11 mouse cellular contexts compared by ENCODE assay signal in genomic region chr6:54332203-54332602, GRCm38 (mm10). TPM values are rescaled to one million over a fixed set of nuclear protein-coding genes. Genes with fewer than 3 reads are reported as not detected.
DNase-seq lines count a peak whose midpoint lies in the region; ATAC-seq and TF ChIP-seq lines count a peak whose summit lies in the region.
"Had no signal": no experiment of that assay in that cellular context is flagged by ENCODE, and none has a peak within 500 bp of the region (broad histone marks: within the 10 kb centered on the region; RNA-seq: fewer than 3 reads in every experiment).

No protein-coding gene starts in this region.

- no peak for TF ChIP-seq POLR2A in small intestine, adult 2 months (IDR thresholded peaks at IDR 0.05; ENCODE audit: low read depth, low read length)

- 0 out of 2 replicates have a peak overlapping the region, but pooled peaks have one; percentile 8 for H3K9ac ChIP-seq in kidney, postnatal 0 days (ENCODE audit: low read depth, low read length)
- no peak overlapping the region for H3K9ac ChIP-seq in forebrain, embryonic 15.5 days (replicated peaks)
- H3K9ac ChIP-seq: embryonic facial prominence, embryonic 15.5 days; kidney, embryonic 15.5 days had no signal

- intact Hi-C loops in heart, postnatal 10 days (cut with DNase I): no loop called here

- no peaks in the 10 kb centered on the region for H3K36me3 ChIP-seq in kidney, postnatal 0 days (ENCODE audit: insufficient read depth, low read length)
- no peaks in the 10 kb centered on the region for H3K36me3 ChIP-seq in forebrain, embryonic 15.5 days
- H3K36me3 ChIP-seq in small intestine, adult 2 months (ENCODE audit: control insufficient read depth, insufficient read depth, low read length): peaks cover 31% of the 10 kb centered on the region
- H3K36me3 ChIP-seq: embryonic facial prominence, embryonic 15.5 days; kidney, embryonic 15.5 days had no signal

- no peak; the same call in 1 of the 2 replicates for TF ChIP-seq CTCF in kidney, postnatal 0 days (IDR thresholded peaks at IDR 0.05; ENCODE audit: low read depth)
- TF ChIP-seq CTCF in small intestine, adult 2 months (IDR thresholded peaks at IDR 0.05; ENCODE audit: extremely low read depth, insufficient read length, insufficient replicate concordance, low read depth, low read length): no peak

- ATAC-seq in kidney, postnatal 0 days (replicated peaks; ENCODE audit: low FRiP score, low read depth): no peak
- peak; percentile 49 for ATAC-seq in forebrain, embryonic 15.5 days (replicated peaks)

- WGBS in kidney, postnatal 0 days: 27% methylated on average over 8 of the region's 8 CpGs
- WGBS in forebrain, embryonic 15.5 days: 20% methylated on average over 8 of the region's 8 CpGs
- WGBS in small intestine, adult 2 months: 23% methylated on average over 8 of the region's 8 CpGs

- 0 out of 2 replicates have a peak overlapping the region, but pooled peaks have one; percentile 11 for H3K4me2 ChIP-seq in kidney, postnatal 0 days (ENCODE audit: low read length)
- H3K4me2 ChIP-seq in forebrain, embryonic 15.5 days (replicated peaks): no peak overlapping the region
- H3K4me2 ChIP-seq: embryonic facial prominence, embryonic 15.5 days; kidney, embryonic 15.5 days had no signal

- 0 out of 2 replicates have a peak, but pooled peaks cover 3% of the 10 kb centered on the region for H3K4me1 ChIP-seq in kidney, postnatal 0 days (replicated peaks; ENCODE audit: insufficient read depth, low read length)
- H3K4me1 ChIP-seq in forebrain, embryonic 15.5 days: peaks cover 48% of the 10 kb centered on the region
- peaks cover 17% of the 10 kb centered on the region for H3K4me1 ChIP-seq in small intestine, adult 2 months (ENCODE audit: control insufficient read depth, insufficient read depth, insufficient read length, low read length)

- H3K4me3 ChIP-seq in kidney, postnatal 0 days (replicated peaks; ENCODE audit: low read depth, low read length): no peak overlapping the region
- no peak overlapping the region for H3K4me3 ChIP-seq in forebrain, embryonic 15.5 days
- H3K4me3 ChIP-seq in small intestine, adult 2 months (ENCODE audit: low read depth, low read length): peak overlapping the region; percentile 19; the same call in 1 of the 2 replicates
- H3K4me3 ChIP-seq: embryonic facial prominence, embryonic 15.5 days; kidney, embryonic 15.5 days; megakaryocyte, embryonic 14.5 days had no signal

- H3K9me3 ChIP-seq in kidney, postnatal 0 days (replicated peaks; ENCODE audit: low read length): no peaks in the 10 kb centered on the region
- no peaks in the 10 kb centered on the region for H3K9me3 ChIP-seq in forebrain, embryonic 15.5 days
- H3K9me3 ChIP-seq: embryonic facial prominence, embryonic 15.5 days; kidney, embryonic 15.5 days had no signal

- no peak overlapping the region for H3K27ac ChIP-seq in kidney, postnatal 0 days
- peak overlapping the region; percentile 45; the same call in 1 of the 2 replicates for H3K27ac ChIP-seq in forebrain, embryonic 15.5 days (replicated peaks)
- peak overlapping the region; percentile 81 for H3K27ac ChIP-seq in small intestine, adult 2 months (ENCODE audit: insufficient read depth, low read depth, low read length)
- H3K27ac ChIP-seq: embryonic facial prominence, embryonic 15.5 days; kidney, embryonic 15.5 days had no signal

- H3K27me3 ChIP-seq in kidney, postnatal 0 days (ENCODE audit: insufficient read depth, low read length): no peaks in the 10 kb centered on the region
- H3K27me3 ChIP-seq in forebrain, embryonic 15.5 days: peaks cover 18% of the 10 kb centered on the region
- no peaks in the 10 kb centered on the region for H3K27me3 ChIP-seq in small intestine, adult 2 months (ENCODE audit: control insufficient read depth, insufficient read depth, low read length)

- DNase-seq in kidney, postnatal 0 days (ENCODE audit: low spot score): peak; percentile 68
- DNase-seq in kidney, adult 8-10 months: no peak
- DNase-seq in adrenal gland, postnatal 36 days: peak; percentile 38 to 58
- no peak for DNase-seq in right cerebral cortex, adult 18-20 months
- no peak for DNase-seq in heart, postnatal 10 days
- no peak for DNase-seq in thymus, adult 18-20 months

RNA-seq across cellular contexts. Expression of gene Prr15, which starts 6.6 kb away (rescaled TPM):
- 12.1 and 12.3 TPM in 2 replicates for polyA plus RNA-seq in kidney, postnatal 0 days (2015; fragmentation: Nextera tagmentation; extraction: Ambion mirVana)
- 1 to 10 TPM; 2.8 to 7.8 TPM for total RNA-seq in adrenal gland, postnatal 36 days (2021)
- 2.4 and 3.2 TPM in 2 replicates for polyA plus RNA-seq in forebrain, embryonic 15.5 days (2015; fragmentation: Nextera tagmentation; extraction: Ambion mirVana)
- polyA plus RNA-seq in small intestine, adult 2 months (2012; rRNA removed): 21.2 and 166 TPM in 2 replicates
- total RNA-seq in heart, postnatal 10 days (2021): 1 to 10 TPM; 3.6 to 4.5 TPM

Comparison
In these comparisons a context has a peak if more than half of its experiments do, and no peak if none do; other contexts are left out.
1. DNase-seq: peak in kidney, postnatal 0 days (single experiment) and adrenal gland, postnatal 36 days (2 of 2); none in kidney, adult 8-10 months (0 of 2), right cerebral cortex, adult 18-20 months (single experiment), heart, postnatal 10 days (0 of 2) and thymus, adult 18-20 months (0 of 2).